Mouse (Mus musculus): ENCODE data around the gene Slc16a2. TPM values are rescaled to one million over a fixed set of nuclear protein-coding genes. Genes with fewer than 3 reads are reported as not detected.
"Not testable (repeated sequence)": the region's sequence is repeated elsewhere in the genome, so short reads cannot be mapped to it uniquely, and the experiment has no call there.

Gene Slc16a2
- polyA plus RNA-seq, 1 experiment from 2014 or later = 30.0 TPM

DNA sequence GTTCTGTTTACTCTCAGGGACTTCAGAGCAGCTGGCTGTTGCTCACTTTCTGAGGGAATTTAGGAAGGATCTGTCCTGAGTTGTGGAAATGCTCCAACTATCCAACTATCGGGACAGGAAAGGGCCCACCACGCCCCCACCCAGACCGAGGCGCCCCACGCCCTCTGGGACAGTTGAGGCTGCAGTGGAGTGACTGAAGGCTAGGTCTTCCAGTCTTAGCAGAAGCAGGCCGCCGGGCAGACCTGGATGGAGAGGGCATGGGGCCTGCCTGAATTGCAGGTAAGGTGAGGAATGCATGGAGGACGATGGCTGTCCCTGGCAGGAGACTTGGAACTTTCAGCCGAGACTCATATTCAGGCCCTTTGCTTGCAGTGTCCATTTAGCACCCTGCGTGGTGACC is 127.4 kb downstream of the Slc16a2 start:
- H3K9ac ChIP-seq (replicated peaks; ENCODE audit: low read depth, low read length) = peak overlapping the region; percentile 64; the same call in 1 of the 2 replicates
- no peak overlapping the region for H3K27ac ChIP-seq (ENCODE audit: low read length)
- H3K9me3 ChIP-seq (ENCODE audit: control insufficient read depth, low read length) = peaks cover 2% of the 10 kb centered on the region; the same call in 1 of the 2 replicates
- H3K4me1 ChIP-seq (replicated peaks; ENCODE audit: control insufficient read depth, insufficient read depth, low read length) = peaks cover 8% of the 10 kb centered on the region
- ATAC-seq = no peak
- peaks cover 31% of the 10 kb centered on the region for H3K27me3 ChIP-seq (replicated peaks; ENCODE audit: control insufficient read depth, insufficient read depth, low read length)
- WGBS = 22% methylated on average over 10 of the region's 10 CpGs
- H3K36me3 ChIP-seq (ENCODE audit: control insufficient read depth, insufficient read depth) = no peaks in the 10 kb centered on the region
- H3K4me2 ChIP-seq (ENCODE audit: low read length) = peak overlapping the region; percentile 73
- H3K4me3 ChIP-seq (replicated peaks; ENCODE audit: low read length) = peak overlapping the region; percentile 50

GRCm38 (mm10) chrX:103692916-103693315 is 128.9 kb downstream of the Slc16a2 start:
- peaks cover 2% of the 10 kb centered on the region; the same call in 1 of the 2 replicates for H3K9me3 ChIP-seq (ENCODE audit: control insufficient read depth, low read length)
- peaks cover 29% of the 10 kb centered on the region for H3K27me3 ChIP-seq (replicated peaks; ENCODE audit: control insufficient read depth, insufficient read depth, low read length)
- H3K4me1 ChIP-seq (replicated peaks; ENCODE audit: control insufficient read depth, insufficient read depth, low read length) = peaks cover 8% of the 10 kb centered on the region
- no peak overlapping the region for H3K27ac ChIP-seq (ENCODE audit: low read length)
- no peak overlapping the region for H3K9ac ChIP-seq (replicated peaks; ENCODE audit: low read depth, low read length)
- H3K4me3 ChIP-seq (replicated peaks; ENCODE audit: low read length) = no peak overlapping the region
- no peak overlapping the region for H3K4me2 ChIP-seq (ENCODE audit: low read length)
- WGBS = 81% methylated on average over 5 of the region's 5 CpGs
- ATAC-seq = no peak
- H3K36me3 ChIP-seq (ENCODE audit: control insufficient read depth, insufficient read depth) = no peaks in the 10 kb centered on the region

GRCm38 (mm10) chrX:103688551-103688950 is 133.2 kb downstream of the Slc16a2 start:
- Histone ChIP-seq H3K4me3 (replicated peaks; ENCODE audit: low read length) (no peak overlapping the region), H3K27me3 (replicated peaks; ENCODE audit: control insufficient read depth, insufficient read depth, low read length) (peaks cover 18% of the 10 kb centered on the region; the same call in 1 of the 2 replicates), H3K9me3 (ENCODE audit: control insufficient read depth, low read length) (peaks cover 2% of the 10 kb centered on the region; the same call in 1 of the 2 replicates), H3K36me3 (ENCODE audit: control insufficient read depth, insufficient read depth) (no peaks in the 10 kb centered on the region), H3K4me1 (replicated peaks; ENCODE audit: control insufficient read depth, insufficient read depth, low read length) (no peaks in the 10 kb centered on the region), H3K4me2 (ENCODE audit: low read length) (no peak overlapping the region), H3K9ac (replicated peaks; ENCODE audit: low read depth, low read length) (no peak overlapping the region), H3K27ac (ENCODE audit: low read length) (no peak overlapping the region)
- WGBS = 84% methylated on average over 2 of the region's 2 CpGs
- no peak for ATAC-seq

- ATAC-seq = no peak
- Histone ChIP-seq H3K4me2 (ENCODE audit: low read length) (no peak overlapping the region), H3K27me3 (replicated peaks; ENCODE audit: control insufficient read depth, insufficient read depth, low read length) (peaks cover 6% of the 10 kb centered on the region; the same call in 1 of the 2 replicates), H3K9me3 (ENCODE audit: control insufficient read depth, low read length) (no peaks in the 10 kb centered on the region), H3K4me3 (replicated peaks; ENCODE audit: low read length) (no peak overlapping the region), H3K27ac (ENCODE audit: low read length) (no peak overlapping the region), H3K36me3 (ENCODE audit: control insufficient read depth, insufficient read depth) (no peaks in the 10 kb centered on the region), H3K9ac (replicated peaks; ENCODE audit: low read depth, low read length) (no peak overlapping the region), H3K4me1 (replicated peaks; ENCODE audit: control insufficient read depth, insufficient read depth, low read length) (no peaks in the 10 kb centered on the region)
- 34% methylated on average over 2 of the region's 2 CpGs for WGBS
Measured at GRCm38 (mm10) chrX:103674674-103675073, 147.1 kb downstream of the Slc16a2 start.

- no peaks in the 10 kb centered on the region for H3K4me1 ChIP-seq (replicated peaks; ENCODE audit: control insufficient read depth, insufficient read depth, low read length)
- H3K9ac ChIP-seq (replicated peaks; ENCODE audit: low read depth, low read length) = no peak overlapping the region
- H3K27ac ChIP-seq (ENCODE audit: low read length) = no peak overlapping the region
- ATAC-seq = no peak
- no peaks in the 10 kb centered on the region for H3K9me3 ChIP-seq (ENCODE audit: control insufficient read depth, low read length)
- H3K4me2 ChIP-seq (ENCODE audit: low read length) = no peak overlapping the region
- WGBS = 84% methylated on average over 3 of the region's 3 CpGs
- peaks cover 6% of the 10 kb centered on the region; the same call in 1 of the 2 replicates for H3K27me3 ChIP-seq (replicated peaks; ENCODE audit: control insufficient read depth, insufficient read depth, low read length)
- no peaks in the 10 kb centered on the region for H3K36me3 ChIP-seq (ENCODE audit: control insufficient read depth, insufficient read depth)
- H3K4me3 ChIP-seq (replicated peaks; ENCODE audit: low read length) = no peak overlapping the region
Measured at GRCm38 (mm10) chrX:103673761-103674160, 148.0 kb downstream of the Slc16a2 start.

DNA sequence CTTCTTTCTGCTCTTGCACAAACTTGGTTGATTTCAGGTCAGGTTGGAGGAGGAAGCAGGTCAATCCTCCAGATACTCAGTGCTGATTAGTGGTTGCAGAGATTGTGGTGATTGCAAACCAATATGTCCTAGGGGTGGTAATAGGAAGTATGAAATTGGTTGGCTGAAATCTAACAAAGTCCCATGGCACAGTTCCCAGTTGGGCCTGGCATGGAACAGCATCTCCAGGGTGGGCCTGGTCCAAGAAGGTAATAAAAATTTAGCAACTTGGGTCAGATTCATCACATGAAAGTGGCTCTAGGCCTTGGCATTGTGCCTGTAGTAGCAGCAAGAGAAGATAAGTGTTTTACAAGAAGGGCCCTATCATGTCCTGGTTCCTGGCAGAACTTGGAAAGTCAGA is 151.5 kb downstream of the Slc16a2 start:
- Histone ChIP-seq H3K4me1 (replicated peaks; ENCODE audit: control insufficient read depth, insufficient read depth, low read length) (no peaks in the 10 kb centered on the region), H3K4me2 (ENCODE audit: low read length) (no peak overlapping the region), H3K27me3 (replicated peaks; ENCODE audit: control insufficient read depth, insufficient read depth, low read length) (peaks cover 6% of the 10 kb centered on the region; the same call in 1 of the 2 replicates), H3K4me3 (replicated peaks; ENCODE audit: low read length) (no peak overlapping the region), H3K36me3 (ENCODE audit: control insufficient read depth, insufficient read depth) (no peaks in the 10 kb centered on the region), H3K27ac (ENCODE audit: low read length) (no peak overlapping the region), H3K9me3 (ENCODE audit: control insufficient read depth, low read length) (no peaks in the 10 kb centered on the region), H3K9ac (replicated peaks; ENCODE audit: low read depth, low read length) (no peak overlapping the region)
- ATAC-seq = no peak

DNA sequence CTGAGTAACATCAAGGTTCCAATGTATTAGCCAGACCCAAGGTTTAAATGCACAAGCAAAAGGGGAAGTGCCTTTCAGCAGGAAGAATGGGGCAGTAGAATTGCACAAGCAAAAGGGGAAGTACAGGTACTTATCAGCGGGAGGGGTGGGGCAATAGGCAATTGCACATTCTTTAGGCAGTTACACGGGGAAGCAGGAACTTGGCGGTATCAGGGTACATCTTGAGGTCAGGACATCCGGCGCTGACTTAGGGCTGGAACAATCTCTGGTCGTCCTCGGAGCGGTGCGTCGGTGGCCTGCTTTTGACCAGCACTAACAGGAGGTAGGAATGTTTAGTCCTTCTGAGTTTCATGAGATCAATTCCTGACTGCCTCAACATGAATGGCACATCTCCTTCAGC is 157.3 kb downstream of the Slc16a2 start:
- not testable (repeated sequence) for H3K4me3 ChIP-seq (replicated peaks; ENCODE audit: low read length); H3K27ac ChIP-seq (ENCODE audit: low read length); H3K9me3 ChIP-seq (ENCODE audit: control insufficient read depth, low read length); H3K4me2 ChIP-seq (ENCODE audit: low read length); ATAC-seq; H3K36me3 ChIP-seq (ENCODE audit: control insufficient read depth, insufficient read depth); H3K4me1 ChIP-seq (replicated peaks; ENCODE audit: control insufficient read depth, insufficient read depth, low read length); H3K27me3 ChIP-seq (replicated peaks; ENCODE audit: control insufficient read depth, insufficient read depth, low read length); H3K9ac ChIP-seq (replicated peaks; ENCODE audit: low read depth, low read length)
- WGBS = 91% methylated on average over 10 of the region's 10 CpGs

GRCm38 (mm10) chrX:103658985-103659384 is 162.8 kb downstream of the Slc16a2 start:
- no peaks in the 10 kb centered on the region for H3K4me1 ChIP-seq (replicated peaks; ENCODE audit: control insufficient read depth, insufficient read depth, low read length)
- H3K27ac ChIP-seq (ENCODE audit: low read length) = no peak overlapping the region
- H3K4me3 ChIP-seq (replicated peaks; ENCODE audit: low read length) = no peak overlapping the region
- H3K4me2 ChIP-seq (ENCODE audit: low read length) = no peak overlapping the region
- H3K9me3 ChIP-seq (ENCODE audit: control insufficient read depth, low read length) = no peaks in the 10 kb centered on the region
- H3K9ac ChIP-seq (replicated peaks; ENCODE audit: low read depth, low read length) = no peak overlapping the region
- WGBS = 57% methylated on average over 3 of the region's 4 CpGs
- H3K36me3 ChIP-seq (ENCODE audit: control insufficient read depth, insufficient read depth) = no peaks in the 10 kb centered on the region
- H3K27me3 ChIP-seq (replicated peaks; ENCODE audit: control insufficient read depth, insufficient read depth, low read length) = peaks cover 2% of the 10 kb centered on the region; the same call in 1 of the 2 replicates
- peak; percentile 58 for ATAC-seq

- Histone ChIP-seq H3K4me2 (ENCODE audit: low read length) (no peak overlapping the region), H3K27me3 (replicated peaks; ENCODE audit: control insufficient read depth, insufficient read depth, low read length) (peaks cover 13% of the 10 kb centered on the region; the same call in 1 of the 2 replicates), H3K4me1 (replicated peaks; ENCODE audit: control insufficient read depth, insufficient read depth, low read length) (no peaks in the 10 kb centered on the region), H3K9ac (replicated peaks; ENCODE audit: low read depth, low read length) (no peak overlapping the region), H3K9me3 (ENCODE audit: control insufficient read depth, low read length) (no peaks in the 10 kb centered on the region), H3K27ac (ENCODE audit: low read length) (no peak overlapping the region), H3K36me3 (ENCODE audit: control insufficient read depth, insufficient read depth) (no peaks in the 10 kb centered on the region), H3K4me3 (replicated peaks; ENCODE audit: low read length) (no peak overlapping the region)
- WGBS = 21% methylated on average over 2 of the region's 2 CpGs
- no peak for ATAC-seq
Measured at GRCm38 (mm10) chrX:103653021-103653420, 168.8 kb downstream of the Slc16a2 start.

GRCm38 (mm10) chrX:103652048-103652447 is 169.7 kb downstream of the Slc16a2 start:
- H3K4me2 ChIP-seq (ENCODE audit: low read length) = no peak overlapping the region
- ATAC-seq = no peak
- H3K9ac ChIP-seq (replicated peaks; ENCODE audit: low read depth, low read length) = no peak overlapping the region
- peaks cover 13% of the 10 kb centered on the region; the same call in 1 of the 2 replicates for H3K27me3 ChIP-seq (replicated peaks; ENCODE audit: control insufficient read depth, insufficient read depth, low read length)
- no peaks in the 10 kb centered on the region for H3K36me3 ChIP-seq (ENCODE audit: control insufficient read depth, insufficient read depth)
- H3K9me3 ChIP-seq (ENCODE audit: control insufficient read depth, low read length) = no peaks in the 10 kb centered on the region
- 56% methylated on average over 1 of the region's 1 CpGs for WGBS
- H3K4me1 ChIP-seq (replicated peaks; ENCODE audit: control insufficient read depth, insufficient read depth, low read length) = no peaks in the 10 kb centered on the region
- no peak overlapping the region for H3K4me3 ChIP-seq (replicated peaks; ENCODE audit: low read length)
- no peak overlapping the region for H3K27ac ChIP-seq (ENCODE audit: low read length)

All from forebrain, embryonic 16.5 days (tissue).